Mouse (Mus musculus): ENCODE data around the gene Cenpv. TPM values are rescaled to one million over a fixed set of nuclear protein-coding genes. Genes with fewer than 3 reads are reported as not detected.

Gene Cenpv
- polyA plus RNA-seq, 1 experiment from 2014 or later: 44.2 TPM

GRCm38 (mm10) chr11:62487540-62488350 lies 51.3 kb downstream of the Cenpv start:
- WGBS: 95% methylated on average over 9 of the region's 10 CpGs
- Histone ChIP-seq H3K4me2 (replicated peaks; ENCODE audit: low read depth, low read length) (no peak overlapping the region), H3K4me1 (replicated peaks; ENCODE audit: control insufficient read depth, insufficient read depth, low read length) (no peaks in the 10 kb centered on the region), H3K4me3 (ENCODE audit: low read depth, low read length) (no peak overlapping the region), H3K9ac (ENCODE audit: low read depth, low read length) (no peak overlapping the region), H3K9me3 (ENCODE audit: control insufficient read depth, low read length) (no peaks in the 10 kb centered on the region), H3K27me3 (ENCODE audit: control insufficient read depth, insufficient read depth, low read length) (no peaks in the 10 kb centered on the region), H3K36me3 (ENCODE audit: control insufficient read depth, insufficient read depth, low read length) (no peaks in the 10 kb centered on the region), H3K27ac (ENCODE audit: low read depth, low read length) (no peak overlapping the region)
- no peak for ATAC-seq (ENCODE audit: low FRiP score)
- no peak for DNase-seq (ENCODE audit: low spot score)

GRCm38 (mm10) chr11:62486949-62487348 lies 52.1 kb downstream of the Cenpv start:
- no peak overlapping the region for H3K27ac ChIP-seq (ENCODE audit: low read depth, low read length)
- 97% methylated on average over 1 of the region's 1 CpGs for WGBS
- no peaks in the 10 kb centered on the region for H3K27me3 ChIP-seq (ENCODE audit: control insufficient read depth, insufficient read depth, low read length)
- no peaks in the 10 kb centered on the region for H3K4me1 ChIP-seq (replicated peaks; ENCODE audit: control insufficient read depth, insufficient read depth, low read length)
- H3K36me3 ChIP-seq (ENCODE audit: control insufficient read depth, insufficient read depth, low read length): no peaks in the 10 kb centered on the region
- no peaks in the 10 kb centered on the region for H3K9me3 ChIP-seq (ENCODE audit: control insufficient read depth, low read length)
- H3K4me2 ChIP-seq (replicated peaks; ENCODE audit: low read depth, low read length): no peak overlapping the region
- ATAC-seq (ENCODE audit: low FRiP score) (no peak), DNase-seq (ENCODE audit: low spot score) (no peak)
- no peak overlapping the region for H3K4me3 ChIP-seq (ENCODE audit: low read depth, low read length)
- H3K9ac ChIP-seq (ENCODE audit: low read depth, low read length): no peak overlapping the region

DNA sequence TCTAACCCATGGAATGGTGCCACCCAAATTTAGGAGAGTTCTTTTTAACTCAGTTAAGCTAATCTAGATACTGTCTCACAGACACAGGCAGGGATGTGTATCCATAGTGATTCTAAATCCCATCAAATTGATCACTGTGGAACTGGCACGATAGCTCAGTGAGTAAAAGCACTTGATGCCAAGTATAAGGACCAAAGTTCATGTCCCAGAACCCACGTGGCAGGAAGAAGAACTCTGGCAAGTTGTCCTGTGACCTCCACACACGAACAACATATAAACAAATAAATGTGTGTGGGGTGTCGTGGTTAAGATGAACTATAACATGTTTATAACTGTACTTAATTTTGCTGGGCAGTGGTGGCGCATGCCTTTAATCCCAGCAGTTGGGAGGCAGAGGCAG lies 59.5 kb downstream of the Cenpv start:
- DNase-seq (ENCODE audit: low spot score) (no peak), ATAC-seq (ENCODE audit: low FRiP score) (no peak)
- Histone ChIP-seq H3K4me3 (ENCODE audit: low read depth, low read length) (no peak overlapping the region), H3K9me3 (ENCODE audit: control insufficient read depth, low read length) (no peaks in the 10 kb centered on the region), H3K9ac (ENCODE audit: low read depth, low read length) (no peak overlapping the region), H3K27me3 (ENCODE audit: control insufficient read depth, insufficient read depth, low read length) (no peaks in the 10 kb centered on the region), H3K4me1 (replicated peaks; ENCODE audit: control insufficient read depth, insufficient read depth, low read length) (no peaks in the 10 kb centered on the region), H3K36me3 (ENCODE audit: control insufficient read depth, insufficient read depth, low read length) (no peaks in the 10 kb centered on the region), H3K27ac (ENCODE audit: low read depth, low read length) (no peak overlapping the region), H3K4me2 (replicated peaks; ENCODE audit: low read depth, low read length) (no peak overlapping the region)
- 94% methylated on average over 5 of the region's 5 CpGs for WGBS

- Histone ChIP-seq H3K4me1 (replicated peaks; ENCODE audit: control insufficient read depth, insufficient read depth, low read length) (no peaks in the 10 kb centered on the region), H3K9ac (ENCODE audit: low read depth, low read length) (no peak overlapping the region), H3K27ac (ENCODE audit: low read depth, low read length) (no peak overlapping the region), H3K27me3 (ENCODE audit: control insufficient read depth, insufficient read depth, low read length) (no peaks in the 10 kb centered on the region), H3K36me3 (ENCODE audit: control insufficient read depth, insufficient read depth, low read length) (no peaks in the 10 kb centered on the region), H3K4me3 (ENCODE audit: low read depth, low read length) (no peak overlapping the region), H3K9me3 (ENCODE audit: control insufficient read depth, low read length) (no peaks in the 10 kb centered on the region), H3K4me2 (replicated peaks; ENCODE audit: low read depth, low read length) (no peak overlapping the region)
- ATAC-seq (ENCODE audit: low FRiP score): no peak
- WGBS: 75% methylated on average over 6 of the region's 6 CpGs
- DNase-seq (ENCODE audit: low spot score): no peak
Measured at GRCm38 (mm10) chr11:62478931-62479330, 60.1 kb downstream of the Cenpv start.

GRCm38 (mm10) chr11:62476156-62476555 lies 62.9 kb downstream of the Cenpv start:
- Histone ChIP-seq H3K4me2 (replicated peaks; ENCODE audit: low read depth, low read length) (no peak overlapping the region), H3K36me3 (ENCODE audit: control insufficient read depth, insufficient read depth, low read length) (no peaks in the 10 kb centered on the region), H3K27ac (ENCODE audit: low read depth, low read length) (no peak overlapping the region), H3K9me3 (ENCODE audit: control insufficient read depth, low read length) (no peaks in the 10 kb centered on the region), H3K4me1 (replicated peaks; ENCODE audit: control insufficient read depth, insufficient read depth, low read length) (no peaks in the 10 kb centered on the region), H3K9ac (ENCODE audit: low read depth, low read length) (no peak overlapping the region), H3K27me3 (ENCODE audit: control insufficient read depth, insufficient read depth, low read length) (no peaks in the 10 kb centered on the region), H3K4me3 (ENCODE audit: low read depth, low read length) (no peak overlapping the region)
- 96% methylated on average over 4 of the region's 4 CpGs for WGBS
- no peak for ATAC-seq (ENCODE audit: low FRiP score)
- no peak for DNase-seq (ENCODE audit: low spot score)

Other genes starting within 250 kb of the Cenpv start
- gene Pigl, start 80.8 kb downstream of the Cenpv start, polyA plus RNA-seq (2014; fragmentation: Nextera tagmentation; extraction: Ambion mirVana): 13.6 and 13.7 TPM in 2 replicates
- gene Ncor1, start 80.7 kb downstream of the Cenpv start, polyA plus RNA-seq (2014; fragmentation: Nextera tagmentation; extraction: Ambion mirVana): 170 and 189 TPM in 2 replicates
- gene Ubb, start 11.9 kb upstream of the Cenpv start, polyA plus RNA-seq (2014; fragmentation: Nextera tagmentation; extraction: Ambion mirVana): 3,694 and 3,897 TPM in 2 replicates
- gene Trpv2, start 35.2 kb upstream of the Cenpv start, polyA plus RNA-seq (2014; fragmentation: Nextera tagmentation; extraction: Ambion mirVana): 6.5 and 8.9 TPM in 2 replicates
- gene Lrrc75a, start 109.3 kb upstream of the Cenpv start, polyA plus RNA-seq (2014; fragmentation: Nextera tagmentation; extraction: Ambion mirVana): 16.2 and 16.7 TPM in 2 replicates
- 38.8 and 43.5 TPM in 2 replicates for gene Mmgt2, start 109.4 kb upstream of the Cenpv start, polyA plus RNA-seq (2014; fragmentation: Nextera tagmentation; extraction: Ambion mirVana)
- 14.0 and 15.1 TPM in 2 replicates for gene Zfp287, start 192.6 kb upstream of the Cenpv start, polyA plus RNA-seq (2014; fragmentation: Nextera tagmentation; extraction: Ambion mirVana)
- gene Gm10428, start 213.8 kb upstream of the Cenpv start, polyA plus RNA-seq (2014; fragmentation: Nextera tagmentation; extraction: Ambion mirVana): not detected in 2 replicates

All from hindbrain, embryonic 11.5 days (tissue).